Mouse (Mus musculus): Measurements from ENCODE around the gene Cmc1.

- TF ChIP-seq CTCF (IDR thresholded peaks at IDR 0.05; ENCODE audit: control insufficient read depth, insufficient read depth, insufficient read length) = no peak
- no peak for TF ChIP-seq MAX (IDR thresholded peaks at IDR 0.05)
- TF ChIP-seq FOSL1 (IDR thresholded peaks at IDR 0.05; ENCODE audit: insufficient read depth, low read length, poor library complexity, severe bottlenecking) = no peak
These were observed 115.0 kb downstream of the Cmc1 start for GRCm38 (mm10) chr9:118034990-118035389.
